Mouse (Mus musculus) layer of hippocampus, adult 6 months (tissue): Measurements from ENCODE around the gene Syn3. TPM values are rescaled to one million over a fixed set of nuclear protein-coding genes. Genes with fewer than 3 reads are reported as not detected.

ENCODE experiments used
- long read RNA-seq, 2 experiments: library from polyadenylated mRNA; unstranded; transcript quantifications; one replicate each; pipeline ENCODE4 v2.0.0; 2019 to 2020
- polyA plus RNA-seq: library from polyadenylated mRNA; unstranded; fragments of <200 nt; fragmentation: Nextera tagmentation; gene quantifications from 2 replicates; pipeline ENCODE4 v1.2.3, GENCODE M21; 2021

Syn3 gene
- 8.5 TPM in 2 replicates for polyA plus RNA-seq
- long read RNA-seq, experiment 1, partial matches to known transcripts = 4 of 9 reads
- long read RNA-seq, experiment 1, other reads (novel, unspliced or antisense) = 5 of 9 reads
- long read RNA-seq, experiment 2, partial matches to known transcripts = 2 of 13 reads
- long read RNA-seq, experiment 2, other reads (novel, unspliced or antisense) = 11 of 13 reads

GRCm38 (mm10) chr10:86498673-86499391, at the start of gene Syn3:
Gene Syn3 (minus strand): TSS chr10:86498896.

GRCm38 (mm10) chr10:86300293-86301116, 198.2 kb downstream of the Syn3 start, which contains the start of gene Timp3:
Gene Timp3 (plus strand): TSS chr10:86300372.

GRCm38 (mm10) chr10:86021749-86022473, 476.8 kb downstream of the Syn3 start, which contains the start of gene Fbxo7:
Gene Fbxo7 (plus strand): TSS chr10:86021972.

GRCm38 (mm10) chr10:86011781-86012180, 486.9 kb downstream of the Syn3 start, which contains the start of gene Bpifc:
Gene Bpifc (minus strand): TSS chr10:86011895.

Other genes with a start within 250 kb of the Syn3 start
- 17.4 and 25.9 TPM in 2 replicates for gene Timp3, start 198.5 kb downstream of the Syn3 start, polyA plus RNA-seq
- 151 and 173 TPM in 2 replicates for gene Hsp90b1, start 206.6 kb upstream of the Syn3 start, polyA plus RNA-seq
- 0.20 and 0.65 TPM in 2 replicates for gene Ttc41, start 206.9 kb upstream of the Syn3 start, polyA plus RNA-seq